Mouse (Mus musculus): ENCODE measurements around the gene Bloc1s5. TPM values are rescaled to one million over a fixed set of nuclear protein-coding genes. Genes with fewer than 3 reads are reported as not detected.

The Bloc1s5 gene
- total and polyA plus RNA-seq, 2 experiments from 2014 or later = 8.9 to 18.6 TPM

GRCm38 (mm10) chr13:38593114-38593513, 41.8 kb downstream of the Bloc1s5 start:
- ATAC-seq (ENCODE audit: low FRiP score) = no peak
- WGBS = 46% methylated on average over 6 of the region's 6 CpGs
- Histone ChIP-seq H3K4me2 (ENCODE audit: low read depth, low read length, poor library complexity, severe bottlenecking) (no peak overlapping the region), H3K27ac (ENCODE audit: low read depth, low read length) (no peak overlapping the region), H3K9ac (replicated peaks; ENCODE audit: low read length, poor library complexity, severe bottlenecking) (no peak overlapping the region), H3K36me3 (ENCODE audit: insufficient read depth, low read length) (no peaks in the 10 kb centered on the region), H3K4me3 (ENCODE audit: low read depth, low read length) (no peak overlapping the region), H3K4me1 (ENCODE audit: insufficient read depth, low read length) (no peaks in the 10 kb centered on the region), H3K27me3 (ENCODE audit: insufficient read depth, low read length) (no peaks in the 10 kb centered on the region), H3K9me3 (ENCODE audit: low read length) (no peaks in the 10 kb centered on the region)
- TF ChIP-seq CTCF (IDR thresholded peaks at IDR 0.05) = no peak
- no peak for DNase-seq (ENCODE audit: low spot score)

GRCm38 (mm10) chr13:38587350-38587749, 47.6 kb downstream of the Bloc1s5 start:
- no peaks in the 10 kb centered on the region for H3K36me3 ChIP-seq (ENCODE audit: insufficient read depth, low read length)
- TF ChIP-seq CTCF (IDR thresholded peaks at IDR 0.05) = no peak
- H3K4me1 ChIP-seq (ENCODE audit: insufficient read depth, low read length) = no peaks in the 10 kb centered on the region
- no peak overlapping the region for H3K27ac ChIP-seq (ENCODE audit: low read depth, low read length)
- no peak overlapping the region for H3K4me3 ChIP-seq (ENCODE audit: low read depth, low read length)
- H3K9ac ChIP-seq (replicated peaks; ENCODE audit: low read length, poor library complexity, severe bottlenecking) = no peak overlapping the region
- no peaks in the 10 kb centered on the region for H3K27me3 ChIP-seq (ENCODE audit: insufficient read depth, low read length)
- no peaks in the 10 kb centered on the region for H3K9me3 ChIP-seq (ENCODE audit: low read length)
- no peak overlapping the region for H3K4me2 ChIP-seq (ENCODE audit: low read depth, low read length, poor library complexity, severe bottlenecking)
- 93% methylated on average over 5 of the region's 5 CpGs for WGBS
- no peak for ATAC-seq (ENCODE audit: low FRiP score)
- DNase-seq (ENCODE audit: low spot score) = no peak

DNA sequence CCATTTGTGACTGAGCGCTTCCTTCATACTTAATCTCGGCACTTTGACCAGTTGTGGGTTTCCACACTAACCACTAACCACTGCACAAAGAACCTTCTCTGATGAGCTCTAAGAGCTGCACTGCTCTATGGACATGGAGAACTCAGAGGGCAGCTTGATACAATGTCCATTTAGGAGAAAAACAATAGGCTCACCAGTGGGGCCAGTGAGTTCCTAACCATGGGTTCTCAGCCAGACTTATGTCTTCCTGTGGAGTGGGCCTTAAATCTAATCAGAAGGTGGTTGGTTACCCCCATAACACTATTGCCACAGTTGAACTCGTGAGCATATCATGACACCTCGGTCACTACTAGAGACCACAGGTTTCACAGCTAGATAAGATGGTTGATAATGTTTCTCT, 48.5 kb downstream of the Bloc1s5 start:
- WGBS = 94% methylated on average over 4 of the region's 4 CpGs
- Histone ChIP-seq H3K4me2 (ENCODE audit: low read depth, low read length, poor library complexity, severe bottlenecking) (no peak overlapping the region), H3K9ac (replicated peaks; ENCODE audit: low read length, poor library complexity, severe bottlenecking) (no peak overlapping the region), H3K9me3 (ENCODE audit: low read length) (no peaks in the 10 kb centered on the region), H3K27ac (ENCODE audit: low read depth, low read length) (no peak overlapping the region), H3K27me3 (ENCODE audit: insufficient read depth, low read length) (no peaks in the 10 kb centered on the region), H3K4me1 (ENCODE audit: insufficient read depth, low read length) (no peaks in the 10 kb centered on the region), H3K36me3 (ENCODE audit: insufficient read depth, low read length) (no peaks in the 10 kb centered on the region), H3K4me3 (ENCODE audit: low read depth, low read length) (no peak overlapping the region)
- TF ChIP-seq CTCF (IDR thresholded peaks at IDR 0.05) = no peak
- DNase-seq (ENCODE audit: low spot score) (no peak), ATAC-seq (ENCODE audit: low FRiP score) (no peak)

DNA sequence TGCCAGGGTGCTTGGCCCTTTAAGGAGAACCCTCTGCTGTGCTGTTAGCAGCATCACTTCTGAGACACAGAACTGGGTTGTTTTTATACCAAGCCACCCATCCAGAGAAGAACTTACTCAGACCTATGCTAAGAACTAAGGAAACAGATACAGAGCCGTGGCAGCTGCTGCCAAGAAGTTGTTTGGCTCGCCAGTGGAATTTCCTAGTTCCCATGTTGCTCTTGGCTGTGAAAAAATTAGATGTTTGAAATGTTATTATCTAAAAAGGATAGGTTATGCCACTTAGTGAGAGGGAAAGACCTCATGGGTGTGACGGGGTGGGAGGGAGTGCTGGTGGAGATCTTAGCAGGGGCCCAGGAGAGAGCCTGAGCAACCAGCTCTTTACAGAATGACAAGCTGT, 52.1 kb downstream of the Bloc1s5 start:
- no peaks in the 10 kb centered on the region for H3K27me3 ChIP-seq (ENCODE audit: insufficient read depth, low read length)
- no peak overlapping the region for H3K4me2 ChIP-seq (ENCODE audit: low read depth, low read length, poor library complexity, severe bottlenecking)
- H3K27ac ChIP-seq (ENCODE audit: low read depth, low read length) = no peak overlapping the region
- no peak overlapping the region for H3K9ac ChIP-seq (replicated peaks; ENCODE audit: low read length, poor library complexity, severe bottlenecking)
- DNase-seq (ENCODE audit: low spot score) = no peak
- 79% methylated on average over 3 of the region's 3 CpGs for WGBS
- no peak for TF ChIP-seq CTCF (IDR thresholded peaks at IDR 0.05)
- no peak overlapping the region for H3K4me3 ChIP-seq (ENCODE audit: low read depth, low read length)
- H3K9me3 ChIP-seq (ENCODE audit: low read length) = 0 out of 2 replicates have a peak, but pooled peaks cover 3% of the 10 kb centered on the region
- no peaks in the 10 kb centered on the region for H3K36me3 ChIP-seq (ENCODE audit: insufficient read depth, low read length)
- no peak for ATAC-seq (ENCODE audit: low FRiP score)
- no peaks in the 10 kb centered on the region for H3K4me1 ChIP-seq (ENCODE audit: insufficient read depth, low read length)

DNA sequence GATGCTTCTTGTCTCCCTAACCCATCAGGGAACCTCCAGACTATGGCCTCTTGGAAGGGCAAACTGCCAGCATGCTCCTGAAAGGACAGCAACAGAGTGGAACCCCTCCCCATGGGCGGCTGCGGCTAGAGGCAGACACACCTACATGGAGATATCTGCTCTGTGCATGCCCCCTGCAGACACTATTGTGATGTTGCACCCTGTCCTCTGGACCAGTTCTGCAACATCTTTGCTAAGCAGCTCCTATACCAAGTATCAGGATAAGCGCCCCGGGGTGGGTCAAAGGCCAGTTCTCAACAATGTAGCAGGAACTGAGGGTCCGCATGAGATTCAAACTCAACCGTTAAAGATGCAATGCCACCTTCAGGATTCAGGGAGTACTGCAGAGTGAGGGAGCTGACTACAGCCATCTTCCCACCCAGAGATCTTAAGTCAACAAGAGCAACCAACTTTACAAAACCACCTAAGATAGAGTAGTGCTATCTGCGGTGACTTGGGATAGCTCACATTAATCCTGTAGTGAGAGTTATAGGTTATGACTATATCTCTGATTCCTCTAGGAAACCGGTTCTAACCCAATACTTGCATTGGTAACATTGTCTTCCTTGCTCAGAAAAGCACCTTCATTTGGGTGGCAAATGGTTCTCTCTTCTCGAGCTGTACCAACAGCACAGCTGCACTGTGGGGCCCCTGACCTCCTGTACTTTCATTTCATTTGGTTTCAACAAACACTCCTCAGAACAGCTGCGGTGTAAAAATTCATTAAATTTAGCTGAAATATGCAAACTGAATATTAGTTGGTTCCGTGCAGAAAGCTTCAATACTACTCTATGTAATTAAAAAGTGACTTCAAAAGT, 54.1 kb downstream of the Bloc1s5 start:
- Histone ChIP-seq H3K36me3 (ENCODE audit: insufficient read depth, low read length) (no peaks in the 10 kb centered on the region), H3K4me3 (ENCODE audit: low read depth, low read length) (no peak overlapping the region), H3K9me3 (ENCODE audit: low read length) (0 out of 2 replicates have a peak, but pooled peaks cover 3% of the 10 kb centered on the region), H3K9ac (replicated peaks; ENCODE audit: low read length, poor library complexity, severe bottlenecking) (no peak overlapping the region), H3K4me1 (ENCODE audit: insufficient read depth, low read length) (no peaks in the 10 kb centered on the region), H3K27ac (ENCODE audit: low read depth, low read length) (no peak overlapping the region), H3K4me2 (ENCODE audit: low read depth, low read length, poor library complexity, severe bottlenecking) (no peak overlapping the region), H3K27me3 (ENCODE audit: insufficient read depth, low read length) (no peaks in the 10 kb centered on the region)
- TF ChIP-seq CTCF (IDR thresholded peaks at IDR 0.05) = peak; percentile 54
- DNase-seq (ENCODE audit: low spot score) = no peak
- ATAC-seq (ENCODE audit: low FRiP score) = 0 out of 2 replicates have a peak, but pooled peaks have one; percentile 47
- 75% methylated on average over 11 of the region's 11 CpGs for WGBS

GRCm38 (mm10) chr13:38579971-38580600, 54.8 kb downstream of the Bloc1s5 start:
- Histone ChIP-seq H3K4me2 (ENCODE audit: low read depth, low read length, poor library complexity, severe bottlenecking) (no peak overlapping the region), H3K27ac (ENCODE audit: low read depth, low read length) (no peak overlapping the region), H3K4me1 (ENCODE audit: insufficient read depth, low read length) (no peaks in the 10 kb centered on the region), H3K36me3 (ENCODE audit: insufficient read depth, low read length) (no peaks in the 10 kb centered on the region), H3K9me3 (ENCODE audit: low read length) (0 out of 2 replicates have a peak, but pooled peaks cover 3% of the 10 kb centered on the region), H3K9ac (replicated peaks; ENCODE audit: low read length, poor library complexity, severe bottlenecking) (no peak overlapping the region), H3K4me3 (ENCODE audit: low read depth, low read length) (no peak overlapping the region), H3K27me3 (ENCODE audit: insufficient read depth, low read length) (no peaks in the 10 kb centered on the region)
- no peak for ATAC-seq (ENCODE audit: low FRiP score)
- WGBS = 85% methylated on average over 25 of the region's 25 CpGs
- DNase-seq (ENCODE audit: low spot score) = no peak
- TF ChIP-seq CTCF (IDR thresholded peaks at IDR 0.05) = no peak

Data from midbrain, postnatal 0 days (tissue).